11 mouse cellular contexts compared by ENCODE assay signal in the genomic region with DNA sequence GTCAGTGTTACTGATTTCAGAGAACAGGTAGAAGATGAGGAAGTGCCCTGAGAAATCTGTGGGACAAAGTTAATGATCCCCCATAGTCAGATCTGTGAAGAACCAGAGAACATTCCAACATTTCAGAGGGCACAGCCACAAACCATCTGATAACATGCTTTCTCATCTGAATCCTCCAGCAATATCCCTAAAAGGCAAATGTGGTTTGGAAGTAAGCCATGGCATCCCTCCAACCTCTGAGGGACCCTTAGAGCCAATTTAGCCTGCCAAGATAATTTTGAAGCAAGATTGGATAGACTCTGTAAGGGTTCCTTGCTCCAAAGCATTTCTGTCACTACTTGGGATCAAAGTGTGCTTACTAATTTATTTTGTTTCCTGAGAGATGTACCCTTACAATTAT. TPM values are rescaled to one million over a fixed set of nuclear protein-coding genes. Genes with fewer than 3 reads are reported as not detected.
DNase-seq lines count a peak whose midpoint lies in the region; ATAC-seq and TF ChIP-seq lines count a peak whose summit lies in the region.
"Had no signal": no experiment of that assay in that cellular context is flagged by ENCODE, and none has a peak within 500 bp of the region (broad histone marks: within the 10 kb centered on the region; RNA-seq: fewer than 3 reads in every experiment).

No protein-coding gene starts in this region.

- H3K9me3 ChIP-seq in lung, postnatal 0 days (ENCODE audit: low read length) = no peaks in the 10 kb centered on the region
- H3K9me3 ChIP-seq: liver, embryonic 12.5 days; midbrain, embryonic 10.5 days had no signal

- H3K27me3 ChIP-seq in lung, postnatal 0 days (replicated peaks; ENCODE audit: insufficient read depth, low read length) = no peaks in the 10 kb centered on the region
- H3K27me3 ChIP-seq: liver, embryonic 12.5 days had no signal

- DNase-seq in heart, postnatal 10 days = peak; percentile 12 to 20
- DNase-seq in heart, adult 18-20 months = no peak
- DNase-seq in lung, postnatal 0 days (ENCODE audit: low spot score) = peak; percentile 47
- DNase-seq in lung, postnatal 25 days (ENCODE audit: low spot score) = no peak
- peak; percentile 26 for DNase-seq in brain, adult 2 months (ENCODE audit: low read depth, low spot score)
- DNase-seq in kidney, postnatal 4 days = peak; percentile 63 to 73
- no peak for DNase-seq in thymus, postnatal 25 days
- DNase-seq in layer of hippocampus, postnatal 36 days = no peak
- DNase-seq: cerebellum, adult 9-10 months had no signal

- no peaks in the 10 kb centered on the region; the same call in 1 of the 2 replicates for H3K4me1 ChIP-seq in lung, postnatal 0 days (ENCODE audit: insufficient read depth, low read depth, low read length)
- H3K4me1 ChIP-seq: midbrain, embryonic 10.5 days had no signal

- no peak overlapping the region for H3K4me3 ChIP-seq in lung, postnatal 0 days (ENCODE audit: low read depth, low read length)
- H3K4me3 ChIP-seq: liver, embryonic 12.5 days; midbrain, embryonic 10.5 days had no signal

- H3K27ac ChIP-seq in lung, postnatal 0 days (ENCODE audit: low read length) = no peak overlapping the region
- H3K27ac ChIP-seq: liver, embryonic 12.5 days; midbrain, embryonic 10.5 days had no signal

- no peaks in the 10 kb centered on the region for H3K36me3 ChIP-seq in lung, postnatal 0 days (ENCODE audit: insufficient read depth, low read length)
- H3K36me3 ChIP-seq: liver, embryonic 12.5 days; midbrain, embryonic 10.5 days had no signal

- TF ChIP-seq CTCF in lung, postnatal 0 days (IDR thresholded peaks at IDR 0.05) = no peak

- H3K9ac ChIP-seq in lung, postnatal 0 days (replicated peaks; ENCODE audit: low read depth) = no peak overlapping the region
- H3K9ac ChIP-seq: liver, embryonic 12.5 days had no signal

- no peak overlapping the region for H3K4me2 ChIP-seq in lung, postnatal 0 days (replicated peaks; ENCODE audit: low read depth, low read length)
- H3K4me2 ChIP-seq: liver, embryonic 12.5 days had no signal

- intact Hi-C loops in heart, postnatal 10 days (cut with DNase I) = no loop called here

- ATAC-seq in lung, postnatal 0 days = peak; percentile 8; the same call in 1 of the 2 replicates
- ATAC-seq: liver, embryonic 12.5 days had no signal

- TF ChIP-seq EP300 in lung, postnatal 0 days (IDR thresholded peaks at IDR 0.05) = no peak

RNA-seq across cellular contexts. Expression of gene Glrx, which starts 6.2 kb away (rescaled TPM):
- 10 to 100 TPM; 63.7 TPM for total RNA-seq in heart, postnatal 10 days (2021)
- total RNA-seq in heart, adult 18-20 months (2021) = 10 to 100 TPM; 36.9 to 41.4 TPM
- 106 TPM in 2 replicates for polyA plus RNA-seq in lung, postnatal 0 days (2015; fragmentation: Nextera tagmentation; extraction: Ambion mirVana)
- total RNA-seq in layer of hippocampus, postnatal 36 days (2021) = 10 to 100 TPM; 41.5 to 45.6 TPM

Comparison
In these comparisons a context has a peak if more than half of its experiments do, and no peak if none do; other contexts are left out.
1. DNase-seq: peak in heart, postnatal 10 days (2 of 2), lung, postnatal 0 days (single experiment), brain, adult 2 months (single experiment) and kidney, postnatal 4 days (2 of 2); none in heart, adult 18-20 months (0 of 2), lung, postnatal 25 days (single experiment), thymus, postnatal 25 days (single experiment) and layer of hippocampus, postnatal 36 days (0 of 2).